Mouse (Mus musculus) cerebellum, postnatal 4 days (tissue): ENCODE data around the gene Mvd.

Experiments used
- DNase-seq, 2 experiments: peaks; one replicate each; pipeline ENCODE4 v3.0.0; 2022; ENCODE audit warnings: low spot score in 2 of 2, mixed read lengths in 1 of 2

Gene Mvd

GRCm38 (mm10) chr8:122457171-122457570 is 13.9 kb upstream of the Mvd start:
- no peak for DNase-seq

GRCm38 (mm10) chr8:122454409-122454808 is 11.2 kb upstream of the Mvd start:
- no peak for DNase-seq

- DNase-seq = no peak
These were observed 8.9 kb upstream of the Mvd start for GRCm38 (mm10) chr8:122452154-122452553.

- no peak for DNase-seq
These were observed 8.0 kb upstream of the Mvd start for GRCm38 (mm10) chr8:122451161-122451703.

- no peak for DNase-seq
These were observed 2.0 kb upstream of the Mvd start for GRCm38 (mm10) chr8:122445203-122445602.

- DNase-seq = peak; percentile 60 to 86
These were observed 981 bp upstream of the Mvd start for GRCm38 (mm10) chr8:122444058-122444748.

GRCm38 (mm10) chr8:122442781-122443180 is 441 bp downstream of the Mvd start:
- DNase-seq = no peak

GRCm38 (mm10) chr8:122442356-122442755 is 866 bp downstream of the Mvd start:
- no peak for DNase-seq

GRCm38 (mm10) chr8:122441326-122441725 is 1.9 kb downstream of the Mvd start:
- no peak for DNase-seq

GRCm38 (mm10) chr8:122439336-122439735 is 3.9 kb downstream of the Mvd start:
- DNase-seq = peak in 1 of 2 experiments; percentile 46

GRCm38 (mm10) chr8:122437708-122438331 is 5.4 kb downstream of the Mvd start:
- no peak for DNase-seq

- DNase-seq = no peak
These were observed 6.6 kb downstream of the Mvd start for GRCm38 (mm10) chr8:122436586-122437125.

GRCm38 (mm10) chr8:122436146-122436545 is 7.1 kb downstream of the Mvd start:
- DNase-seq = no peak

- no peak for DNase-seq
These were observed 7.8 kb downstream of the Mvd start for GRCm38 (mm10) chr8:122435375-122435774.

GRCm38 (mm10) chr8:122433269-122433905 is 9.8 kb downstream of the Mvd start:
- DNase-seq = no peak

- no peak for DNase-seq
These were observed 10.6 kb downstream of the Mvd start, which contains the start of gene Cyba for GRCm38 (mm10) chr8:122432443-122433268. Gene Cyba, minus strand, starts transcription at chr8:122432930.

- DNase-seq = no peak
These were observed 11.4 kb downstream of the Mvd start for GRCm38 (mm10) chr8:122431694-122432442.

- DNase-seq = no peak
These were observed 12.6 kb downstream of the Mvd start for GRCm38 (mm10) chr8:122430646-122431045.

- no peak for DNase-seq
These were observed 13.1 kb downstream of the Mvd start for GRCm38 (mm10) chr8:122430058-122430636.

- DNase-seq = no peak
These were observed 15.1 kb downstream of the Mvd start for GRCm38 (mm10) chr8:122428163-122428562.
